In genomic region chr11:15619963-15620362, GRCm38 (mm10) we compare ENCODE assay signal across 22 mouse cellular contexts.
A peak's percentile ranks its signal among the peaks of the same experiment; 100 is the strongest.
DNase-seq lines count a peak whose midpoint lies in the region; ATAC-seq lines count a peak whose summit lies in the region.
"Had no signal": no experiment of that assay in that cellular context is flagged by ENCODE, and none has a peak within 500 bp of the region (broad histone marks: within the 10 kb centered on the region; RNA-seq: fewer than 3 reads in every experiment).

No protein-coding gene starts in this region.

- no peaks in the 10 kb centered on the region for H3K27me3 ChIP-seq in midbrain, embryonic 10.5 days (ENCODE audit: low read depth, poor library complexity, severe bottlenecking)
- H3K27me3 ChIP-seq in midbrain, embryonic 15.5 days (replicated peaks): no peaks in the 10 kb centered on the region
- H3K27me3 ChIP-seq: embryonic facial prominence, embryonic 15.5 days had no signal

- H3K9ac ChIP-seq in midbrain, embryonic 15.5 days: no peak overlapping the region
- H3K9ac ChIP-seq: embryonic facial prominence, embryonic 15.5 days had no signal

- ATAC-seq in midbrain, embryonic 15.5 days (replicated peaks): no peak
- ATAC-seq: CD4-positive, CD25-positive, alpha-beta regulatory T cell, adult 4 months; forebrain, embryonic 14.5 days; hindbrain, embryonic 16.5 days had no signal

- peaks cover 4% of the 10 kb centered on the region; the same call in 1 of the 2 replicates for H3K4me1 ChIP-seq in midbrain, embryonic 10.5 days
- no peaks in the 10 kb centered on the region for H3K4me1 ChIP-seq in midbrain, embryonic 15.5 days
- H3K4me1 ChIP-seq: embryonic facial prominence, embryonic 15.5 days; heart, embryonic 10.5 days had no signal

- H3K36me3 ChIP-seq in midbrain, embryonic 10.5 days: no peaks in the 10 kb centered on the region
- no peaks in the 10 kb centered on the region for H3K36me3 ChIP-seq in midbrain, embryonic 15.5 days (replicated peaks)
- H3K36me3 ChIP-seq: embryonic facial prominence, embryonic 15.5 days; forebrain, embryonic 10.5 days; G1E; heart, embryonic 10.5 days had no signal

- DNase-seq in embryo, embryonic 10 days (ENCODE audit: low spot score): peak; percentile 7
- no peak for DNase-seq in embryo, embryonic 9.5 days (ENCODE audit: extremely low spot score)
- DNase-seq in midbrain, embryonic 10.5 days (ENCODE audit: low spot score): peak; percentile 14
- DNase-seq in retina, postnatal 1 day: peak; percentile 10
- no peak for DNase-seq in retina, embryonic 14.5 days (ENCODE audit: low spot score)
- no peak for DNase-seq in urinary bladder, adult 2 months (ENCODE audit: low spot score)
- DNase-seq: adrenal gland, postnatal 14 days; B cell, adult 2 months; cerebellum, adult 18-20 months; cerebellum, adult 9-11 months; gastrocnemius, adult 2 months; gastrocnemius, postnatal 25 days; heart, postnatal 10 days had no signal

- 50% methylated on average over 4 of the region's 4 CpGs for WGBS in midbrain, embryonic 10.5 days
- 35% methylated on average over 4 of the region's 4 CpGs for WGBS in midbrain, embryonic 15.5 days

- no peaks in the 10 kb centered on the region for H3K9me3 ChIP-seq in midbrain, embryonic 10.5 days (replicated peaks)
- no peaks in the 10 kb centered on the region for H3K9me3 ChIP-seq in midbrain, embryonic 15.5 days
- H3K9me3 ChIP-seq: embryonic facial prominence, embryonic 15.5 days; forebrain, embryonic 10.5 days; G1E; heart, embryonic 10.5 days had no signal

- H3K4me3 ChIP-seq in midbrain, embryonic 10.5 days: no peak overlapping the region
- H3K4me3 ChIP-seq in midbrain, embryonic 15.5 days: no peak overlapping the region
- H3K4me3 ChIP-seq: embryonic facial prominence, embryonic 15.5 days; erythroblast, embryonic 14.5 days; forebrain, embryonic 10.5 days; gastrocnemius, adult 2 months; heart, embryonic 10.5 days had no signal

- no peak overlapping the region for H3K4me2 ChIP-seq in midbrain, embryonic 15.5 days
- H3K4me2 ChIP-seq: embryonic facial prominence, embryonic 15.5 days had no signal

- H3K27ac ChIP-seq in midbrain, embryonic 10.5 days (replicated peaks): no peak overlapping the region
- H3K27ac ChIP-seq in midbrain, embryonic 15.5 days: no peak overlapping the region
- H3K27ac ChIP-seq: embryonic facial prominence, embryonic 15.5 days; forebrain, embryonic 10.5 days; gastrocnemius, adult 2 months; heart, embryonic 10.5 days had no signal

Comparison
In these comparisons a context has a peak if more than half of its experiments do, and no peak if none do; other contexts are left out.
1. DNase-seq: peak in embryo, embryonic 10 days (single experiment), midbrain, embryonic 10.5 days (single experiment) and retina, postnatal 1 day (single experiment); none in embryo, embryonic 9.5 days (single experiment), retina, embryonic 14.5 days (single experiment) and urinary bladder, adult 2 months (single experiment).